Mouse (Mus musculus) right cerebral cortex, adult 2 months (tissue): ENCODE data around the gene Ap5m1.

Source experiments
- DNase-seq, 2 experiments: peaks; one replicate each; pipeline ENCODE4 v3.0.0; 2021 to 2022; ENCODE audit warnings: low spot score in 2 of 2

Ap5m1 gene

GRCm38 (mm10) chr14:49127162-49127779, 61.4 kb downstream of the Ap5m1 start:
- DNase-seq, result peak; percentile 4

GRCm38 (mm10) chr14:49128544-49129263, 62.8 kb downstream of the Ap5m1 start:
- DNase-seq, result no peak

- DNase-seq, result no peak
These were observed 66.5 kb downstream of the Ap5m1 start for GRCm38 (mm10) chr14:49132391-49132790.

- DNase-seq, result no peak
These were observed 72.3 kb downstream of the Ap5m1 start for GRCm38 (mm10) chr14:49138171-49138570.

- no peak for DNase-seq
These were observed 74.9 kb downstream of the Ap5m1 start for GRCm38 (mm10) chr14:49140756-49141155.
